Mouse (Mus musculus): ENCODE data around the gene Vmn1r179.
"Not testable (repeated sequence)": the region's sequence is repeated elsewhere in the genome, so short reads cannot be mapped to it uniquely, and the experiment has no call there.

Vmn1r179 gene

DNA sequence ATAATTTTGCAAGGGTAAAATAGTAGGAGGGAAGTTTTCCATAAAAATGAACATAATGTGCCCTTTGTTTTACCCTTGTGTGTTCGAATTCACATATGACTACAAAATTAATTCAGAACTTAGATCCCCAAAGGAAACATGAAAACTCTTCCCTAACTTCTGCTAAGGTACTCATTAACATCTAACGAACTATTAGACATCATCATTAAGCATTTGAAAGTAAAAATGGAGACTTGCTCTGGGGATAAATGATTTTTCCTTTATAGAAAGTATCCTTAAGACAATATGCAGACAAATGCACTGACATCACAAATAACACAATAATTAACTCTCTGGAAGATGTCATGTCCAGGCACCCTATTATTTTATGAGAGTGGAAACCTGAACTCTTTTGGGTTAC is at the start of gene Vmn1r179:
Gene Vmn1r179, plus strand, starts transcription at position 301 of the 400 bp plus-strand sequence.
- no peak for DNase-seq

DNA sequence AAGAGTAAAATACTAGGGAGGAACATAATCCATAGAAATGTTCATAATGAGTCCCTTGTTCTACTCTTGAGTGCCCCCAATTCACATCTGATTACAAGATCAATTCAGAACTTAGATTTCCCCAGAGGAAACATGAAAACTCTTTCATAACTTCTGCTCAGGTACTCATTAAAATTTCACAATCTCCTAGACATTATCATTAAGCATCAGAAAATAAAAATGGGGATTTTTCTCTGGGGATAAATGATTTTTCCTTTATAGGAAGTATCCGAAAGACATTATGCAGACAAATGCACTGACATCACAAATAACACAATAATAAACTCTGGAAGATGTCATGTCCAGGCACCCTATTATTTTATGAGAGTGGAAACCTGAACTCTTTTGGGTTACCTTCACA is 35.1 kb upstream of the Vmn1r179 start, which contains the start of gene Vmn1r178:
Gene Vmn1r178, plus strand, starts transcription at position 301 of the 400 bp plus-strand sequence.
- DNase-seq, result no peak

DNA sequence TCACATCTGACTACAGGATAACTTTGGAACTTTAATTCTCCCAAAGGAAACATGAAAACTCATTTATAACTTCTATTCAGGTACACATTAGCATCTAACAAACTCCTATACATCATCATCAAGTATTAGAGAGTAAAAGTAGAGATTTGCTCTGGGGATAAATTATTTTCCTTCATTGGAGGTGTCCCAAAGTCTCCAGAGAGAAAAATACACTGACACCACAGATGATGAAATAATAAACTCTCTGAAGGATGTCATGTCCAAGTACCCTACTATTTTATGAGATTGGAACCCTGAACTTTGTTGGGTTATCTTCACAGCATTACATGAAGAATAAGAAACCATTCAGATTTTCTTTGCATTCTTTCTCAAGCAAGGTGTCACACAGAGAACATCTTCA is 23.6 kb downstream of the Vmn1r179 start, which contains the start of gene Vmn1r180:
Gene Vmn1r180, plus strand, starts transcription at position 301 of the 400 bp plus-strand sequence.
- DNase-seq, result no peak

DNA sequence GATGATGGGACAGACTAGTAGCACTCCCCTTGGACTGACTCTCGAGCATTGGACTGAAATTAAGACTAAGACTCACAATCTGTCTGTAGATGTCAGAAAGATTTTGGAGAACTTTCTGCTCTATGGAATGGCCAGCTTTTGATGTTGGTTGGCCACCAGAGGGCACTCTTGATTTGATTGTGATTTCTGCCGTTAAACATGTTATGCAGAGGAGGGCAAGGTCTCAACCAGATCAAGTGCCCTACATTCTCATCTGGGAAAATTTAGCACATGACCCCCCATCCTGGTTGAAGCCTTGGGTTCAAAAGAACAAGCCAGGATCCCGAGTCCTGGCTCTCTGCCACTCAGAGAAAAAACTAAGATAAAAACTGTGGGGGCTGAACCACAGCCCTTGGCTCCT is 41.3 kb downstream of the Vmn1r179 start:
- DNase-seq, result peak; percentile 6 to 19

DNA sequence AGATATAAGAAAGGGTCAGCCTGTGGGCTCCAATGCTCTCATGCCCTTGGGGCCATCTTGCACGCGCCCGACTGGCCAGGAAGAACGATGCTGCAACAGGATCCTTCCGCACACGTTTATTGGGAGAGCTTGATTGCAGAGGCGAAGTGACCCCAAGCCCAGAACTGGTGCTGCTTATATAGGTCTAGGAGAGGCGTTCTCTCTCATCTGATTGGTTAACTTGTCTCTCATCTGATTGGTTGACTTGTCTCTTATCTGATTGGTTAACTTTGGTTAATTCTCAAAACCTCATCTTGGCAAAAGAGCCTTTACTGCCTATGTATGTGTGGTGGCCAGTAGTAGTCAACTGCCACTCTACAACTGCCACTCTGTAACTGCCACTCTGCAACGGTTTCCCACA is 47.5 kb downstream of the Vmn1r179 start, which contains the start of gene Vmn1r181:
Gene Vmn1r181, plus strand, starts transcription at position 301 of the 400 bp plus-strand sequence.
- not testable (repeated sequence) for DNase-seq

Measured in cerebellum, postnatal 36 days (tissue).